Mouse (Mus musculus): ENCODE results near the gene Shroom3. TPM values are rescaled to one million over a fixed set of nuclear protein-coding genes. Genes with fewer than 3 reads are reported as not detected.

Shroom3 gene
- total RNA-seq (2021) = 1 to 10 TPM; 3.3 to 3.4 TPM

- intact Hi-C loops (cut with DNase I) = loop anchor here (5.0 to 10.0 kb wide), 2 partner anchors 269 to 481 kb away; no protein-coding TSS in a partner anchor
- peak in 1 of 2 experiments; percentile 5 for DNase-seq (ENCODE audit: low spot score in 2 of 2)
Observed at GRCm38 (mm10) chr5:92683351-92683807, at the start of gene Shroom3. Shroom3 (plus strand) TSS chr5:92683435.

GRCm38 (mm10) chr5:92633526-92633925 is 49.7 kb upstream of the Shroom3 start:
- DNase-seq (ENCODE audit: low spot score in 2 of 2) = no peak
- intact Hi-C loops (cut with DNase I) = no loop called here

GRCm38 (mm10) chr5:92634916-92635315 is 48.3 kb upstream of the Shroom3 start:
- no peak for DNase-seq (ENCODE audit: low spot score in 2 of 2)
- intact Hi-C loops (cut with DNase I) = no loop called here

- no peak for DNase-seq (ENCODE audit: low spot score in 2 of 2)
- intact Hi-C loops (cut with DNase I) = no loop called here
Observed at GRCm38 (mm10) chr5:92635891-92636290, 47.3 kb upstream of the Shroom3 start.

- intact Hi-C loops (cut with DNase I) = no loop called here
- DNase-seq (ENCODE audit: low spot score in 2 of 2) = no peak
Observed at GRCm38 (mm10) chr5:92640861-92641260, 42.4 kb upstream of the Shroom3 start.

GRCm38 (mm10) chr5:92656256-92656655 is 27.0 kb upstream of the Shroom3 start:
- intact Hi-C loops (cut with DNase I) = loop anchor here (2.0 to 5.0 kb wide), 2 partner anchors 149 to 191 kb away; partner anchors contain the start of gene Scarb2

GRCm38 (mm10) chr5:92664321-92664720 is 18.9 kb upstream of the Shroom3 start:
- DNase-seq (ENCODE audit: low spot score in 2 of 2) = no peak
- intact Hi-C loops (cut with DNase I) = no loop called here

More at GRCm38 (mm10) chr5:92656256-92656655, 27.0 kb upstream of the Shroom3 start:
- peak; percentile 53 to 57 for DNase-seq (ENCODE audit: low spot score in 2 of 2)

- no peak for DNase-seq (ENCODE audit: low spot score in 2 of 2)
- intact Hi-C loops (cut with DNase I) = no loop called here
Observed at GRCm38 (mm10) chr5:92666860-92667259, 16.4 kb upstream of the Shroom3 start.

GRCm38 (mm10) chr5:92674859-92675573 is 8.2 kb upstream of the Shroom3 start, which contains the start of gene Ccdc158:
Ccdc158 (minus strand) TSS chr5:92675271.
- intact Hi-C loops (cut with DNase I) = no loop called here
- DNase-seq (ENCODE audit: low spot score in 2 of 2) = peak; percentile 34 to 36

GRCm38 (mm10) chr5:92675574-92675920 is 7.7 kb upstream of the Shroom3 start:
- intact Hi-C loops (cut with DNase I) = no loop called here
- DNase-seq (ENCODE audit: low spot score in 2 of 2) = no peak

- DNase-seq (ENCODE audit: low spot score in 2 of 2) = peak in 1 of 2 experiments; percentile 10
- intact Hi-C loops (cut with DNase I) = loop anchor here (1.0 kb wide), 1 partner anchor 45 kb away; no protein-coding TSS in a partner anchor
Observed at GRCm38 (mm10) chr5:92679441-92679840, 3.8 kb upstream of the Shroom3 start.

- intact Hi-C loops (cut with DNase I) = loop anchor here (5.0 to 10.0 kb wide), 2 partner anchors 270 to 483 kb away; no protein-coding TSS in a partner anchor
- DNase-seq (ENCODE audit: low spot score in 2 of 2) = no peak
Observed at GRCm38 (mm10) chr5:92681861-92682260, 1.4 kb upstream of the Shroom3 start.

- DNase-seq (ENCODE audit: low spot score in 2 of 2) = no peak
- intact Hi-C loops (cut with DNase I) = loop anchor here (5.0 to 10.0 kb wide), 2 partner anchors 270 to 482 kb away; no protein-coding TSS in a partner anchor
Observed at GRCm38 (mm10) chr5:92682621-92683348, 450 bp upstream of the Shroom3 start.

GRCm38 (mm10) chr5:92683871-92684475 is 738 bp downstream of the Shroom3 start:
- intact Hi-C loops (cut with DNase I) = loop anchor here (5.0 to 10.0 kb wide), 2 partner anchors 268 to 481 kb away; no protein-coding TSS in a partner anchor
- DNase-seq (ENCODE audit: low spot score in 2 of 2) = no peak

GRCm38 (mm10) chr5:92684715-92685460 is 1.7 kb downstream of the Shroom3 start:
- no peak for DNase-seq (ENCODE audit: low spot score in 2 of 2)
- intact Hi-C loops (cut with DNase I) = loop anchor here (5.0 to 10.0 kb wide), 2 partner anchors 267 to 480 kb away; no protein-coding TSS in a partner anchor

- no peak for DNase-seq (ENCODE audit: low spot score in 2 of 2)
- intact Hi-C loops (cut with DNase I) = loop anchor here (10.0 kb wide), 1 partner anchor 477 kb away; no protein-coding TSS in a partner anchor
Observed at GRCm38 (mm10) chr5:92688124-92688523, 4.9 kb downstream of the Shroom3 start.

GRCm38 (mm10) chr5:92688569-92688968 is 5.3 kb downstream of the Shroom3 start:
- intact Hi-C loops (cut with DNase I) = loop anchor here (10.0 kb wide), 1 partner anchor 476 kb away; no protein-coding TSS in a partner anchor
- DNase-seq (ENCODE audit: low spot score in 2 of 2) = no peak

- no peak for DNase-seq (ENCODE audit: low spot score in 2 of 2)
- intact Hi-C loops (cut with DNase I) = no loop called here
Observed at GRCm38 (mm10) chr5:92692206-92693007, 9.2 kb downstream of the Shroom3 start.

Measured in left cerebral cortex, postnatal 36 days (tissue).